Comparison of ENCODE assay signal across 18 mouse cellular contexts in genomic region chr11:8674549-8675149, GRCm38 (mm10). TPM values are rescaled to one million over a fixed set of nuclear protein-coding genes. Genes with fewer than 3 reads are reported as not detected.
DNase-seq lines count a peak whose midpoint lies in the region; ATAC-seq and TF ChIP-seq lines count a peak whose summit lies in the region.
"Had no signal": no experiment of that assay in that cellular context is flagged by ENCODE, and none has a peak within 500 bp of the region (broad histone marks: within the 10 kb centered on the region; RNA-seq: fewer than 3 reads in every experiment).

No protein-coding gene starts in this region.

- no peak overlapping the region for H3K4me2 ChIP-seq in lung, embryonic 14.5 days
- H3K4me2 ChIP-seq in lung, postnatal 0 days (replicated peaks; ENCODE audit: low read depth, low read length): no peak overlapping the region
- H3K4me2 ChIP-seq in stomach, postnatal 0 days (replicated peaks; ENCODE audit: low read depth): no peak overlapping the region
- H3K4me2 ChIP-seq: liver, embryonic 12.5 days had no signal

- H3K9me3 ChIP-seq in lung, embryonic 14.5 days (ENCODE audit: low read depth, low read length): no peaks in the 10 kb centered on the region
- H3K9me3 ChIP-seq in lung, postnatal 0 days (ENCODE audit: low read length): no peaks in the 10 kb centered on the region
- no peaks in the 10 kb centered on the region for H3K9me3 ChIP-seq in stomach, postnatal 0 days (ENCODE audit: control insufficient read depth, low read length)
- no peaks in the 10 kb centered on the region for H3K9me3 ChIP-seq in forebrain, embryonic 10.5 days
- H3K9me3 ChIP-seq: liver, embryonic 12.5 days had no signal

- TF ChIP-seq EP300 in lung, postnatal 0 days (IDR thresholded peaks at IDR 0.05): peak; percentile 97
- TF ChIP-seq EP300 in stomach, postnatal 0 days (optimal IDR thresholded peaks at IDR 0.05): no peak

- H3K36me3 ChIP-seq in lung, embryonic 14.5 days (ENCODE audit: insufficient read depth): no peaks in the 10 kb centered on the region
- no peaks in the 10 kb centered on the region for H3K36me3 ChIP-seq in lung, postnatal 0 days (ENCODE audit: insufficient read depth, low read length)
- no peaks in the 10 kb centered on the region for H3K36me3 ChIP-seq in stomach, postnatal 0 days (ENCODE audit: control insufficient read depth, insufficient read depth, low read length)
- no peaks in the 10 kb centered on the region for H3K36me3 ChIP-seq in forebrain, embryonic 10.5 days (replicated peaks)
- H3K36me3 ChIP-seq: liver, embryonic 12.5 days had no signal

- peaks cover 15% of the 10 kb centered on the region for H3K4me1 ChIP-seq in lung, embryonic 14.5 days (ENCODE audit: insufficient read depth)
- peaks cover 2% of the 10 kb centered on the region; the same call in 1 of the 2 replicates for H3K4me1 ChIP-seq in lung, adult 2 months (ENCODE audit: control insufficient read depth, insufficient read depth, low read length)
- H3K4me1 ChIP-seq in lung, postnatal 0 days (ENCODE audit: insufficient read depth, low read depth, low read length): peaks cover 10% of the 10 kb centered on the region; the same call in 1 of the 2 replicates
- H3K4me1 ChIP-seq in stomach, postnatal 0 days (replicated peaks; ENCODE audit: control insufficient read depth, insufficient read depth): no peaks in the 10 kb centered on the region
- H3K4me1 ChIP-seq in forebrain, embryonic 10.5 days: peaks cover 5% of the 10 kb centered on the region; the same call in 1 of the 2 replicates
- H3K4me1 ChIP-seq: liver, embryonic 12.5 days had no signal

- H3K27ac ChIP-seq in lung, embryonic 14.5 days (ENCODE audit: low read depth): peak overlapping the region; percentile 69
- peak overlapping the region; percentile 81 for H3K27ac ChIP-seq in lung, postnatal 0 days (ENCODE audit: low read length)
- H3K27ac ChIP-seq in stomach, postnatal 0 days (replicated peaks): no peak overlapping the region
- no peak overlapping the region for H3K27ac ChIP-seq in forebrain, embryonic 10.5 days
- H3K27ac ChIP-seq: gastrocnemius, adult 2 months; hindbrain, postnatal 0 days; liver, embryonic 12.5 days had no signal

- TF ChIP-seq POLR2A in lung, adult 2 months (IDR thresholded peaks at IDR 0.05; ENCODE audit: borderline replicate concordance, extremely low read depth, low read depth, low read length): no peak

- H3K4me3 ChIP-seq in lung, embryonic 14.5 days (ENCODE audit: low read depth, low read length): no peak overlapping the region
- no peak overlapping the region for H3K4me3 ChIP-seq in lung, adult 2 months (replicated peaks; ENCODE audit: extremely low read depth, low read depth, low read length)
- no peak overlapping the region for H3K4me3 ChIP-seq in lung, postnatal 0 days (ENCODE audit: low read depth, low read length)
- H3K4me3 ChIP-seq in stomach, postnatal 0 days (ENCODE audit: low read depth, low read length): no peak overlapping the region
- no peak overlapping the region for H3K4me3 ChIP-seq in forebrain, embryonic 10.5 days
- H3K4me3 ChIP-seq: gastrocnemius, adult 2 months; liver, embryonic 12.5 days had no signal

- peak; percentile 90 for ATAC-seq in lung, embryonic 14.5 days (ENCODE audit: insufficient read depth)
- ATAC-seq in lung, postnatal 0 days: peak; percentile 73
- ATAC-seq in stomach, postnatal 0 days (ENCODE audit: low FRiP score, low TSS enrichment): peak; percentile 41; the same call in 1 of the 2 replicates
- ATAC-seq: forebrain, postnatal 0 days; hindbrain, postnatal 0 days; liver, embryonic 12.5 days; midbrain, embryonic 16.5 days had no signal

- no peak for TF ChIP-seq CTCF in lung, embryonic 14.5 days (IDR thresholded peaks at IDR 0.05; ENCODE audit: low read depth)
- TF ChIP-seq CTCF in lung, adult 2 months (IDR thresholded peaks at IDR 0.05; ENCODE audit: insufficient read depth, low read length): no peak
- TF ChIP-seq CTCF in lung, postnatal 0 days (IDR thresholded peaks at IDR 0.05): no peak
- TF ChIP-seq CTCF in stomach, postnatal 0 days (IDR thresholded peaks at IDR 0.05; ENCODE audit: low read depth): no peak

- no peaks in the 10 kb centered on the region for H3K27me3 ChIP-seq in lung, embryonic 14.5 days (ENCODE audit: insufficient read depth, low read length)
- H3K27me3 ChIP-seq in lung, postnatal 0 days (replicated peaks; ENCODE audit: insufficient read depth, low read length): no peaks in the 10 kb centered on the region
- no peaks in the 10 kb centered on the region for H3K27me3 ChIP-seq in stomach, postnatal 0 days (ENCODE audit: control insufficient read depth, insufficient read depth, low read length)
- no peaks in the 10 kb centered on the region for H3K27me3 ChIP-seq in forebrain, embryonic 10.5 days (ENCODE audit: poor library complexity, severe bottlenecking)
- H3K27me3 ChIP-seq: liver, embryonic 12.5 days had no signal

- no peak overlapping the region for H3K9ac ChIP-seq in lung, embryonic 14.5 days
- no peak overlapping the region for H3K9ac ChIP-seq in lung, postnatal 0 days (replicated peaks; ENCODE audit: low read depth)
- H3K9ac ChIP-seq in stomach, postnatal 0 days (ENCODE audit: low read length): no peak overlapping the region
- H3K9ac ChIP-seq: forebrain, postnatal 0 days; liver, embryonic 12.5 days had no signal

- DNase-seq in heart, adult 9 months (ENCODE audit: low spot score in 2 of 2): peak; percentile 21 to 40
- no peak for DNase-seq in heart, adult 18-20 months
- peak; percentile 88 for DNase-seq in lung, embryonic 14.5 days
- no peak for DNase-seq in lung, adult 2 months
- peak; percentile 95 for DNase-seq in lung, postnatal 0 days (ENCODE audit: low spot score)
- DNase-seq in stomach, postnatal 0 days (ENCODE audit: low spot score): no peak
- DNase-seq in forebrain, embryonic 10.5 days (ENCODE audit: extremely low spot score, low spot score): no peak
- DNase-seq in cerebellum, postnatal 25 days: no peak
- DNase-seq: adrenal gland, adult 8-10 months; cerebellum, adult 18-20 months; forebrain, postnatal 0 days; gastrocnemius, adult 2 months; heart, adult 11 months; heart, postnatal 36 days; right cerebral cortex, postnatal 4 days had no signal

- 54% methylated on average over 3 of the region's 3 CpGs for WGBS in lung, embryonic 14.5 days
- 39% methylated on average over 3 of the region's 3 CpGs for WGBS in lung, adult 2 months
- 40% methylated on average over 3 of the region's 3 CpGs for WGBS in lung, postnatal 0 days
- WGBS in stomach, postnatal 0 days: 49% methylated on average over 3 of the region's 3 CpGs
- 83% methylated on average over 3 of the region's 3 CpGs for WGBS in forebrain, embryonic 10.5 days

RNA-seq across cellular contexts. Expression of gene Tns3, which starts 10.3 kb away (rescaled TPM):
- total RNA-seq in heart, adult 18-20 months (2021): 10 to 100 TPM; 22.3 to 23.2 TPM
- polyA plus RNA-seq in lung, embryonic 14.5 days (2014; fragmentation: Nextera tagmentation; extraction: Ambion mirVana): 34.7 and 41.0 TPM in 2 replicates
- 160 and 164 TPM in 2 replicates for polyA plus RNA-seq in lung, adult 2 months (2012; rRNA removed)
- 34.9 and 37.5 TPM in 2 replicates for polyA plus RNA-seq in lung, postnatal 0 days (2015; fragmentation: Nextera tagmentation; extraction: Ambion mirVana)
- polyA plus RNA-seq in stomach, postnatal 0 days (2015; fragmentation: Nextera tagmentation; extraction: Ambion mirVana): 10.4 and 10.5 TPM in 2 replicates
- 13.3 and 13.8 TPM in 2 replicates for polyA plus RNA-seq in forebrain, embryonic 10.5 days (2016; fragmentation: Nextera tagmentation; extraction: Ambion mirVana)

Comparison
In these comparisons a context has a peak if more than half of its experiments do, and no peak if none do; other contexts are left out.
1. DNase-seq: peak in heart, adult 9 months (2 of 2), lung, embryonic 14.5 days (single experiment) and lung, postnatal 0 days (single experiment); none in heart, adult 18-20 months (0 of 2), lung, adult 2 months (single experiment), stomach, postnatal 0 days (single experiment), forebrain, embryonic 10.5 days (single experiment) and cerebellum, postnatal 25 days (0 of 2).
2. H3K27ac ChIP-seq: peak in lung, embryonic 14.5 days (single experiment) and lung, postnatal 0 days (single experiment); none in stomach, postnatal 0 days (single experiment) and forebrain, embryonic 10.5 days (single experiment).
3. Peak in every context shown above with its lines, with median percentiles within 50 percentile points of each other: ATAC-seq.